In the genomic region with DNA sequence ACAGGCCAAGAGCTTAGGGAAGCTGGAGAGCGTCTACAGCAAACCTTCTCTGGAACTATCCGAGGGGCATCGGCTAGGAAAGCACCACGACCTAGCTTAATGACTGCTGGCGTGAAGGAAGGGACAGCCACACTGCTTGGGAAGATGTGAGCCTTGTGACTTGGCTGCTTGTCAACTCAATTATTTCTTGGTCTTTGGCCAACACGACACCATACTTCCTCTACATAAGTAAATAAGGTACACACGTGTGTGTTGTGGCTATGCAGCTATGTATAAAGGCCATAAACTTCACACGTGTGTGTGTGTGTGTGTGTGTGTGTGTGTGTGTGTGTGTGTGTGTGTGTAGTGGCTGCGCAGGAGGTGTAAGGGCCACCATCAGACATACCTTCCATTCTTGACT, we compare ENCODE assay signal across 11 mouse cellular contexts.
A peak's percentile ranks its signal among the peaks of the same experiment; 100 is the strongest.
DNase-seq lines count a peak whose midpoint lies in the region; ATAC-seq and TF ChIP-seq lines count a peak whose summit lies in the region.
"Had no signal": no experiment of that assay in that cellular context is flagged by ENCODE, and none has a peak within 500 bp of the region (broad histone marks: within the 10 kb centered on the region; RNA-seq: fewer than 3 reads in every experiment).

No protein-coding gene starts in this region.

- no peak overlapping the region for H3K4me3 ChIP-seq in forebrain, postnatal 0 days (ENCODE audit: low read depth, low read length)
- no peak overlapping the region for H3K4me3 ChIP-seq in forebrain, embryonic 11.5 days (ENCODE audit: low read depth, low read length)
- H3K4me3 ChIP-seq in liver, embryonic 16.5 days (ENCODE audit: low read depth, low read length): no peak overlapping the region
- no peak overlapping the region for H3K4me3 ChIP-seq in liver, embryonic 12.5 days

- no peaks in the 10 kb centered on the region for H3K9me3 ChIP-seq in forebrain, postnatal 0 days (ENCODE audit: low read length)
- H3K9me3 ChIP-seq in forebrain, embryonic 11.5 days (ENCODE audit: control insufficient read depth, low read length): no peaks in the 10 kb centered on the region
- no peaks in the 10 kb centered on the region for H3K9me3 ChIP-seq in liver, embryonic 16.5 days (replicated peaks; ENCODE audit: control insufficient read depth, low read length)
- H3K9me3 ChIP-seq in liver, embryonic 12.5 days (replicated peaks): no peaks in the 10 kb centered on the region

- peak; percentile 47 for DNase-seq in forebrain, postnatal 0 days
- DNase-seq in forebrain, embryonic 11.5 days (ENCODE audit: low spot score): no peak
- peak; percentile 10 for DNase-seq in NIH3T3 (ENCODE audit: low read depth)
- no peak for DNase-seq in urinary bladder, postnatal 10 days (ENCODE audit: low spot score)
- DNase-seq: heart, postnatal 36 days had no signal

- H3K4me2 ChIP-seq in forebrain, postnatal 0 days (ENCODE audit: low read depth): no peak overlapping the region
- no peak overlapping the region for H3K4me2 ChIP-seq in forebrain, embryonic 11.5 days (ENCODE audit: low read depth, low read length, severe bottlenecking)
- H3K4me2 ChIP-seq in liver, embryonic 16.5 days (ENCODE audit: low read depth, low read length): no peak overlapping the region
- H3K4me2 ChIP-seq in liver, embryonic 12.5 days: no peak overlapping the region
- H3K4me2 ChIP-seq: liver, embryonic 11.5 days had no signal

- H3K4me1 ChIP-seq in forebrain, postnatal 0 days (ENCODE audit: insufficient read depth): peaks cover 13% of the 10 kb centered on the region
- H3K4me1 ChIP-seq in forebrain, embryonic 11.5 days (replicated peaks; ENCODE audit: control insufficient read depth, insufficient read depth, low read length): peaks cover 15% of the 10 kb centered on the region
- no peaks in the 10 kb centered on the region for H3K4me1 ChIP-seq in liver, embryonic 16.5 days (ENCODE audit: control insufficient read depth, low read depth, low read length)
- H3K4me1 ChIP-seq in liver, embryonic 12.5 days: no peaks in the 10 kb centered on the region

- ATAC-seq in forebrain, postnatal 0 days: no peak
- no peak for ATAC-seq in forebrain, embryonic 11.5 days (replicated peaks; ENCODE audit: low FRiP score)
- ATAC-seq in liver, embryonic 16.5 days (ENCODE audit: low read depth): 0 out of 2 replicates have a peak, but pooled peaks have one; percentile 27
- no peak for ATAC-seq in liver, embryonic 12.5 days
- ATAC-seq in megakaryocyte progenitor cell, adult 5-6 weeks (replicated peaks; ENCODE audit: poor library complexity): peak; percentile 35
- no peak for ATAC-seq in CD4-positive, CD25-positive, alpha-beta regulatory T cell, adult 4 months

- H3K27ac ChIP-seq in forebrain, postnatal 0 days (ENCODE audit: low read depth, low read length): no peak overlapping the region
- no peak overlapping the region for H3K27ac ChIP-seq in forebrain, embryonic 11.5 days (ENCODE audit: low read depth, low read length)
- H3K27ac ChIP-seq in liver, embryonic 16.5 days (ENCODE audit: low read length): no peak overlapping the region
- no peak overlapping the region for H3K27ac ChIP-seq in liver, embryonic 12.5 days

- no peaks in the 10 kb centered on the region for H3K36me3 ChIP-seq in forebrain, postnatal 0 days (ENCODE audit: insufficient read depth)
- no peaks in the 10 kb centered on the region for H3K36me3 ChIP-seq in forebrain, embryonic 11.5 days (ENCODE audit: control insufficient read depth, insufficient read depth, low read length)
- H3K36me3 ChIP-seq in liver, embryonic 16.5 days (ENCODE audit: control insufficient read depth, insufficient read depth): no peaks in the 10 kb centered on the region
- H3K36me3 ChIP-seq in liver, embryonic 12.5 days: peaks cover 28% of the 10 kb centered on the region

- 48% methylated on average over 9 of the region's 9 CpGs for WGBS in forebrain, postnatal 0 days
- 89% methylated on average over 9 of the region's 9 CpGs for WGBS in forebrain, embryonic 11.5 days
- 75% methylated on average over 9 of the region's 9 CpGs for WGBS in liver, embryonic 16.5 days (ENCODE audit: insufficient replicate concordance)
- 75% methylated on average over 9 of the region's 9 CpGs for WGBS in liver, embryonic 12.5 days (ENCODE audit: insufficient replicate concordance)

- no peak for TF ChIP-seq CTCF in forebrain, postnatal 0 days (IDR thresholded peaks at IDR 0.05; ENCODE audit: low read depth)

- H3K9ac ChIP-seq in forebrain, postnatal 0 days: no peak overlapping the region
- H3K9ac ChIP-seq in forebrain, embryonic 11.5 days (ENCODE audit: low read length): no peak overlapping the region
- no peak overlapping the region for H3K9ac ChIP-seq in liver, embryonic 16.5 days (ENCODE audit: low read depth, low read length)
- H3K9ac ChIP-seq in liver, embryonic 12.5 days: no peak overlapping the region

- no peaks in the 10 kb centered on the region for H3K27me3 ChIP-seq in forebrain, postnatal 0 days (ENCODE audit: insufficient read depth, low read length)
- H3K27me3 ChIP-seq in forebrain, embryonic 11.5 days (ENCODE audit: control insufficient read depth, insufficient read depth, low read length): no peaks in the 10 kb centered on the region
- H3K27me3 ChIP-seq in liver, embryonic 16.5 days (ENCODE audit: control insufficient read depth, insufficient read depth, low read depth, low read length): no peaks in the 10 kb centered on the region
- no peaks in the 10 kb centered on the region for H3K27me3 ChIP-seq in liver, embryonic 12.5 days (replicated peaks)
- H3K27me3 ChIP-seq: CH12.LX had no signal

Comparison
In these comparisons a context has a peak if more than half of its experiments do, and no peak if none do; other contexts are left out.
1. ATAC-seq: peak in liver, embryonic 16.5 days (single experiment) and megakaryocyte progenitor cell, adult 5-6 weeks (single experiment); none in forebrain, postnatal 0 days (single experiment), forebrain, embryonic 11.5 days (single experiment), liver, embryonic 12.5 days (single experiment) and CD4-positive, CD25-positive, alpha-beta regulatory T cell, adult 4 months (single experiment).
2. DNase-seq: peak in forebrain, postnatal 0 days (single experiment) and NIH3T3 (single experiment); none in forebrain, embryonic 11.5 days (single experiment) and urinary bladder, postnatal 10 days (single experiment).